Mouse (Mus musculus): ENCODE measurements at regions not wholly inside any gene's neighbourhood (a gene's known extent, or its start where the extent isn't known, plus 50 kb on each side); places are given as distances from the start of the nearest gene placed in this dataset.

DNA sequence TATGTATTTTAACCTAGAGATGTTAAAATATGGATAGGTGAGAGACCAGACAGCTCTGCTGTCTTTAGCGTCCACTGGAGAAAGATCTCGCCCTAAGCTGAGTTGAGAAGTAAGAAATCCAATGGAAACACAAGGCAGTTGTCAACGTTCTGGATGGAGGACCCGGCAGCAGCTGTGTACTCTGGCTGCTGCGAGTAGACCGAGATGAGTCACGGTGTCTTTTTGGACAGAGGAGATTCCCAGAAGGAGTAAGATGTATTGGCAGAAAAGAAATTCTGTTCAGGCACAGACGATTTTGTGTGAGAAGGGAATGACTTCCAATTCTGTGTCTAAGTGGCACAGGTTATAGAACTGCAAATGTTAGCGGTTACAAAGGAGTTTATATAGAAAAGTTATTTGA lies 124.9 kb upstream of the Atp5g3 start:
- Histone ChIP-seq H3K9me3 (replicated peaks) (no peaks in the 10 kb centered on the region), H3K4me3 (ENCODE audit: low read depth, low read length) (no peak overlapping the region), H3K36me3 (replicated peaks) (no peaks in the 10 kb centered on the region), H3K4me1 (ENCODE audit: insufficient read depth, low read depth, low read length) (no peaks in the 10 kb centered on the region), H3K27me3 (ENCODE audit: insufficient read depth, low read length) (0 out of 2 replicates have a peak, but pooled peaks cover 2% of the 10 kb centered on the region)
- no peak for ATAC-seq (ENCODE audit: extremely low read depth, insufficient number of reproducible peaks, low FRiP score, poor library complexity, severe bottlenecking)
- TF ChIP-seq CTCF (IDR thresholded peaks at IDR 0.05; ENCODE audit: low read depth, low read length) (no peak), POLR2AphosphoS5 (IDR thresholded peaks at IDR 0.05; ENCODE audit: insufficient replicate concordance, low read depth, low read length) (no peak), TAL1 (conservative IDR thresholded peaks at IDR 0.05; ENCODE audit: low read depth, low read length) (no peak), GATA2 (IDR thresholded peaks at IDR 0.05; ENCODE audit: borderline replicate concordance, low read depth, low read length) (no peak), GATA1 (IDR thresholded peaks at IDR 0.05; ENCODE audit: borderline replicate concordance, low read length) (no peak)
- DNase-seq (ENCODE audit: low spot score) = no peak

DNA sequence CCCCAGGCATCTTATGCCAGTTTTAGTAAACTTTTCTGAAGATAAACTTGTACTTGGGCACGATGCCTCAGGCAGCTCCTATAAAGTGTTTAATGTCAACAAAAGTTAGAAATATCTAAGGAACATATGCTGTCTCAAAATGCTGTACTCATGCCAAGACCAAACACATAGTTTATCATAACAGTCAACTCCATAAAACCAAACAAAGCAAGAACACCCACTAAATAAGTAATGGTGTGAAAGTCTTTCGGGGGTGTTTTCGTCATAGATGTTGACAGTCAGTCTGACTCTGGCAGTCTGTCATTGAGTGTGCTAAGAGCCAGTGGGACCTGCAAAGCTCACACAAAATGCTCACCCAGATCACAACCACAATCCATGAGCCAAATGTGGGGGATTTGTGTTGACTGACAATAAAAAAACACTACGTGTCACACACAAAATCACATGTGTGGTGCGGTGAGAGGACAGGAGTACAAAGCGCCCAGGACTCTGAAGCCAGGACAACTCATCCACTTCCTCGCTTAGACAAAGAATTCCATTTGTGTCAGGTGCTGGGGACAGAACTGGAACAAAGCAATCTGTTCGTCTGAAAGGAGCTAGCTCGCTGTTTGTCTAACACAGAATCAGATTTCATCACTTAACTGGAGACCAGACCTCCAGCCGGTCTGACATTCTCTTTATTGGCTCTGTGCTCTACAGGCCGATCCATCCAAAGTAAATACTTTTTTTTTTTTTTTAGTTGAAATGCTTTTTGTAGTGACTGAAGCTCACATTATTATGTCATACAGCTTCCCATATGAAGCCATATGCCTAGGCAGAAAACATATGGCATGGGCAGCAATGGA lies 121.3 kb upstream of the Atp5g3 start:
- no peaks in the 10 kb centered on the region for H3K36me3 ChIP-seq (replicated peaks)
- no peaks in the 10 kb centered on the region for H3K4me1 ChIP-seq (ENCODE audit: insufficient read depth, low read depth, low read length)
- no peaks in the 10 kb centered on the region for H3K9me3 ChIP-seq (replicated peaks)
- TF ChIP-seq GATA2 (IDR thresholded peaks at IDR 0.05; ENCODE audit: borderline replicate concordance, low read depth, low read length) (no peak), GATA1 (IDR thresholded peaks at IDR 0.05; ENCODE audit: borderline replicate concordance, low read length) (no peak), POLR2AphosphoS5 (IDR thresholded peaks at IDR 0.05; ENCODE audit: insufficient replicate concordance, low read depth, low read length) (no peak), CTCF (IDR thresholded peaks at IDR 0.05; ENCODE audit: low read depth, low read length) (no peak), TAL1 (conservative IDR thresholded peaks at IDR 0.05; ENCODE audit: low read depth, low read length) (no peak)
- DNase-seq (ENCODE audit: low spot score) (no peak), ATAC-seq (ENCODE audit: extremely low read depth, insufficient number of reproducible peaks, low FRiP score, poor library complexity, severe bottlenecking) (no peak)
- H3K4me3 ChIP-seq (ENCODE audit: low read depth, low read length) = no peak overlapping the region
- H3K27me3 ChIP-seq (ENCODE audit: insufficient read depth, low read length) = no peaks in the 10 kb centered on the region

DNA sequence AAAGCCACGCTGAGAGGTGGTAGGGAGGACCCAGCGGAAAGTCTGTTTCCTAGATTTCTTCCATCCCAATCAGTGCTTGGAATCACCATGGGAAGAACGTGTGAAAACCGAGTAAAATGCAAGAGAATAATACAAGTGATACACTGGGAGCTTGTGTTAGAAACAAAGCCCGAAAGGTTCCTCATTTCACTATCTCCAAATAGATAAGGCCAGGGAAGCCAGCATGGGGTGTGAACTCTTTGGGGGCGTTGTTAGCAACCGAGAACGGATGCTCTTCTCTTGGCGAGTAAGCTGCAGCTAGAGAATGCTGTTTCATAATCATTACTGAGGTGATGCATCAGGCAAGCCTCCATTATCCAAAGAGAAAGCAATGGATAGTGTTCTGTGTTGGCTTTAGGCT lies 118.8 kb upstream of the Atp5g3 start:
- TF ChIP-seq TAL1 (conservative IDR thresholded peaks at IDR 0.05; ENCODE audit: low read depth, low read length) (no peak), GATA1 (IDR thresholded peaks at IDR 0.05; ENCODE audit: borderline replicate concordance, low read length) (no peak)
- Histone ChIP-seq H3K4me1 (ENCODE audit: insufficient read depth, low read depth, low read length) (no peaks in the 10 kb centered on the region), H3K4me3 (ENCODE audit: low read depth, low read length) (no peak overlapping the region), H3K9me3 (replicated peaks) (no peaks in the 10 kb centered on the region), H3K36me3 (replicated peaks) (no peaks in the 10 kb centered on the region), H3K27me3 (ENCODE audit: insufficient read depth, low read length) (no peaks in the 10 kb centered on the region)
- DNase-seq (ENCODE audit: low spot score) (no peak), ATAC-seq (ENCODE audit: extremely low read depth, insufficient number of reproducible peaks, low FRiP score, poor library complexity, severe bottlenecking) (no peak)

DNA sequence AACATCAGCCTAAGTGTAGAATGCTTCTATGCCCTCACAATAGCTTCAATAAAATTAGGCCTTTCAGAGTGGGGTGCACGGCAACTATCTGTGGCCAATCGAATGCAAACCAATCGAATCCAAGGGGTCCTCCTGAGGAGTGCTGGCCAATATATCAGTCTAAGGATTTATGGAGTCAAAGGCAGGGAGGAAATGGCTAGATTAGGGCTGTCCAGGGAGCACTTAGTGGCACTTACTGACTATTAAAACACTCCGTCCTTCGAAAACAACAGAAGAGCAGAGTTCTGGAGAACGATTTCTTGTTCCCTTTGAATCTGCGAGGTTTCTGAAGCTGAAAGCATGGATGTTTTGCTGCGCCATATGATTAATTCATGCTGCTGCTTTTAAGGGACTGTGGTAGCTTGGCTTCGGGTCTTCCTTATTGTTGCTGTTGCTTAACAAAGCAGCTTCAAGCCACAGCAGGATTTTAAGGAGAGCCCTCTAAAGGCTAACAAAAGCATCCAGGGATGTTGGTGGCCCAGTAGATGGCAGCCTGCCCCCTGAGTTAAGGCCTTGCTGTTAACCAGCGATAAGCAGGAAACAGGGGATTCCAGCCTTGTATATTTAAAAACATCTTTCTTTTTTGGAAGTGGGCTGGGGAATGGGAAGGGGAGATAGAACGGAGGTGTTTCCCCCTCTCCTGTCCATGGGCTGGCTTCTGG lies 116.4 kb upstream of the Atp5g3 start:
- DNase-seq (ENCODE audit: low spot score) = no peak
- TF ChIP-seq GATA1 (IDR thresholded peaks at IDR 0.05; ENCODE audit: borderline replicate concordance, low read length) = no peak
- Histone ChIP-seq H3K36me3 (replicated peaks) (no peaks in the 10 kb centered on the region), H3K9me3 (replicated peaks) (no peaks in the 10 kb centered on the region), H3K4me1 (ENCODE audit: insufficient read depth, low read depth, low read length) (no peaks in the 10 kb centered on the region), H3K27me3 (ENCODE audit: insufficient read depth, low read length) (no peaks in the 10 kb centered on the region), H3K4me3 (ENCODE audit: low read depth, low read length) (no peak overlapping the region)
- no peak for ATAC-seq (ENCODE audit: extremely low read depth, insufficient number of reproducible peaks, low FRiP score, poor library complexity, severe bottlenecking)

DNA sequence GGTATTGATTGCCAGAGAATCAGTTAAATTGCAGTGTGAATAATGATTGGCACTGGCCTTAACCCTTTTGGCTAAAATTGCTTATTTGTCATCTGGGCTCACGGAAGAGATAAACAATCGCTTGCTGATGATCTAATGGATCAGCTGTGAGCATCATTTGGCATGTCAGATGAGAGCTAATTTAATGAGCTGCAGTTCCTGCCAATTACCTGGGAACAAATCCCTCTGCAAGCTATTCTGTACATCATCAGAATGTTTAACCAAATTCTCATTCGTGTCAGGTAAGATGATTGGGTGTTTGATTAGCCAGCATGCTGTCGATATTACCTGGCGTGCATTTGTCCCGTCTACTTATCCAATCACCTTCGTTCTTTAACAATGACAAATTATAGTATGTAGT lies 104.0 kb upstream of the Atp5g3 start:
- Histone ChIP-seq H3K36me3 (replicated peaks) (no peaks in the 10 kb centered on the region), H3K9me3 (replicated peaks) (peaks cover 2% of the 10 kb centered on the region; the same call in 1 of the 2 replicates), H3K27me3 (ENCODE audit: insufficient read depth, low read length) (no peaks in the 10 kb centered on the region), H3K4me3 (ENCODE audit: low read depth, low read length) (no peak overlapping the region), H3K4me1 (ENCODE audit: insufficient read depth, low read depth, low read length) (no peaks in the 10 kb centered on the region)
- DNase-seq (ENCODE audit: low spot score) = no peak
- ATAC-seq (ENCODE audit: extremely low read depth, insufficient number of reproducible peaks, low FRiP score, poor library complexity, severe bottlenecking) = no peak
- TF ChIP-seq GATA1 (IDR thresholded peaks at IDR 0.05; ENCODE audit: borderline replicate concordance, low read length) (no peak), GATA2 (IDR thresholded peaks at IDR 0.05; ENCODE audit: borderline replicate concordance, low read depth, low read length) (no peak), TAL1 (conservative IDR thresholded peaks at IDR 0.05; ENCODE audit: low read depth, low read length) (no peak), CTCF (IDR thresholded peaks at IDR 0.05; ENCODE audit: low read depth, low read length) (no peak), POLR2AphosphoS5 (IDR thresholded peaks at IDR 0.05; ENCODE audit: insufficient replicate concordance, low read depth, low read length) (no peak)

DNA sequence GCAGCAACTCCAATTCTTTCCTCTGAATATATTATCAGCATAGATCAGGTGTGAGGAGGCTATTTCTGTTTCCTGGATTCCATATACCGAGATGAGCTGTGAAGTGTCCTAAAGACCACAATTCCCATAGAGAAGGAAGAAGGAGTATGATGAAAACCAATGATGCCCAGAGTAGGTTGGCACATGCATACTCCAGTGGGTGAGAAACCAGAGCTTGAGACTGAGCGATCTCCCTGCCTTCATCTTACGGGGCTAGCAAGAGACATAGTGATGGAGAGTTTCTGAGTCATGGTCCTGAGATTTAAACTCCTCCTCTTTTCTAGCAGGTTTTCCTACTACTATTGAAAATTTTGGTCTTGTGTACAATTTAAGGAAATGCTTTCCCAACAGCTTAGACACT lies 103.1 kb upstream of the Atp5g3 start:
- no peak for ATAC-seq (ENCODE audit: extremely low read depth, insufficient number of reproducible peaks, low FRiP score, poor library complexity, severe bottlenecking)

More for the DNA sequence above, 103.1 kb upstream of the Atp5g3 start:
- no peak for DNase-seq (ENCODE audit: low spot score)
- Histone ChIP-seq H3K36me3 (replicated peaks) (no peaks in the 10 kb centered on the region), H3K4me1 (ENCODE audit: insufficient read depth, low read depth, low read length) (no peaks in the 10 kb centered on the region), H3K27me3 (ENCODE audit: insufficient read depth, low read length) (no peaks in the 10 kb centered on the region), H3K9me3 (replicated peaks) (peaks cover 2% of the 10 kb centered on the region; the same call in 1 of the 2 replicates), H3K4me3 (ENCODE audit: low read depth, low read length) (no peak overlapping the region)
- TF ChIP-seq GATA2 (IDR thresholded peaks at IDR 0.05; ENCODE audit: borderline replicate concordance, low read depth, low read length) (no peak), GATA1 (IDR thresholded peaks at IDR 0.05; ENCODE audit: borderline replicate concordance, low read length) (no peak), CTCF (IDR thresholded peaks at IDR 0.05; ENCODE audit: low read depth, low read length) (no peak), POLR2AphosphoS5 (IDR thresholded peaks at IDR 0.05; ENCODE audit: insufficient replicate concordance, low read depth, low read length) (no peak), TAL1 (conservative IDR thresholded peaks at IDR 0.05; ENCODE audit: low read depth, low read length) (no peak)
